Mouse (Mus musculus) megakaryocyte, embryonic 14.5 days (primary cell): ENCODE results near the gene Uba52.

Experiments
- FLI1 ChIP-seq: IDR thresholded peaks from 2 replicates; pipeline ENCODE4 v1.6.1; 2012; ENCODE audit warnings: low read length, inconsistent platforms, mixed read lengths
- GATA1 ChIP-seq: IDR thresholded peaks from 3 replicates; pipeline ENCODE4 v1.6.1; 2012; ENCODE audit warnings: mixed read lengths, low read length, inconsistent platforms, borderline replicate concordance

- TF ChIP-seq FLI1 = no peak
- TF ChIP-seq GATA1 = no peak
Observed at GRCm38 (mm10) chr8:70490061-70490879, 20.3 kb downstream of the Uba52 start.
